Mouse (Mus musculus) MEL (cell line): ENCODE measurements around the gene Ryr3. TPM values are rescaled to one million over a fixed set of nuclear protein-coding genes. Genes with fewer than 3 reads are reported as not detected.

Experiments used
- DNase-seq: peaks from one replicate; pipeline ENCODE4 v3.0.0; 2011; ENCODE audit warnings: low read depth, low spot score
- H3K27ac ChIP-seq: 2 replicates; pipeline ENCODE4 v1.5.1; 2012; ENCODE audit warnings: low read depth, mild to moderate bottlenecking, control low read depth, low read length, moderate library complexity; ENCODE audit not compliant: control insufficient read depth
- H3K27me3 ChIP-seq, 2 experiments: fragments of 150-350 bp in 1 of 2; sonication (generic) in 1 of 2; 2 replicates each; pipeline ENCODE4 v1.6.1; 2012; ENCODE audit warnings: low read length in 2 of 2, mild to moderate bottlenecking in 2 of 2, improper control_type of control experiment in 1 of 2, moderate library complexity in 1 of 2; ENCODE audit not compliant: insufficient read depth in 2 of 2, control insufficient read depth in 1 of 2
- H3K36me3 ChIP-seq, 2 experiments: 2 replicates each; pipeline ENCODE4 v1.6.1; 2012 to 2014; ENCODE audit warnings: low read length in 2 of 2, improper control_type of control experiment in 1 of 2, inconsistent platforms in 1 of 2, mild to moderate bottlenecking in 1 of 2; ENCODE audit not compliant: insufficient read depth in 2 of 2, control insufficient read depth in 1 of 2
- H3K4me1 ChIP-seq, 2 experiments: fragments of 150-350 bp in 1 of 2; sonication (generic) in 1 of 2; 2 replicates each; pipeline ENCODE4 v1.6.1; 2012; ENCODE audit warnings: low read length in 2 of 2, improper control_type of control experiment in 1 of 2, mild to moderate bottlenecking in 1 of 2; ENCODE audit not compliant: insufficient read depth in 2 of 2, control insufficient read depth in 1 of 2
- H3K4me3 ChIP-seq, 2 experiments: fragments of 150-350 bp in 1 of 2; sonication (generic) in 1 of 2; 2 replicates each; pipeline ENCODE4 v1.5.1; 2012; ENCODE audit warnings: low read depth in 2 of 2, low read length in 2 of 2, mild to moderate bottlenecking in 2 of 2, moderate library complexity in 2 of 2, control low read depth in 1 of 2, improper control_type of control experiment in 1 of 2; ENCODE audit not compliant: control insufficient read depth in 1 of 2, insufficient read depth in 1 of 2
- H3K79me2 ChIP-seq: 2 replicates; pipeline ENCODE4 v1.6.1; 2012; ENCODE audit warnings: mild to moderate bottlenecking, low read length, moderate library complexity; ENCODE audit not compliant: control insufficient read depth, poor library complexity, insufficient read depth
- H3K9ac ChIP-seq: 2 replicates; pipeline ENCODE4 v1.6.1; 2012; ENCODE audit warnings: low read depth, mild to moderate bottlenecking, control low read depth, low read length, moderate library complexity; ENCODE audit not compliant: control insufficient read depth, poor library complexity, severe bottlenecking
- H3K9me3 ChIP-seq: fragments of 150-350 bp; sonication (generic); replicated peaks from 2 replicates; pipeline ENCODE4 v1.6.1; 2012; ENCODE audit warnings: mild to moderate bottlenecking, low read length, improper control_type of control experiment, moderate library complexity; ENCODE audit not compliant: insufficient read depth
- BHLHE40 ChIP-seq: IDR thresholded peaks from 2 replicates; pipeline ENCODE4 v1.6.1; 2012; ENCODE audit warnings: low read depth, mild to moderate bottlenecking, inconsistent platforms, low read length, improper control_type of control experiment, borderline replicate concordance
- CHD1 ChIP-seq: IDR thresholded peaks from 2 replicates; pipeline ENCODE4 v1.6.1; 2012; ENCODE audit warnings: low read depth, mild to moderate bottlenecking, inconsistent platforms, low read length, improper control_type of control experiment
- CHD2 ChIP-seq: IDR thresholded peaks from 2 replicates; pipeline ENCODE4 v1.6.1; 2011; ENCODE audit warnings: low read length, improper control_type of control experiment
- CTCF ChIP-seq, 3 experiments: IDR thresholded peaks in 2 of 3; conservative IDR thresholded peaks in 1 of 3; 2 replicates each; pipeline ENCODE4 v1.5.1; 2011 to 2012; ENCODE audit warnings: low read length in 3 of 3, low read depth in 2 of 3, mild to moderate bottlenecking in 2 of 3, improper control_type of control experiment in 1 of 3, inconsistent platforms in 1 of 3, mixed read lengths in 1 of 3, moderate library complexity in 1 of 3; ENCODE audit not compliant: control insufficient read depth in 1 of 3, insufficient read depth in 1 of 3, poor library complexity in 1 of 3, severe bottlenecking in 1 of 3
- E2F4 ChIP-seq: IDR thresholded peaks from 2 replicates; pipeline ENCODE4 v1.6.1; 2011; ENCODE audit warnings: low read depth, low read length, improper control_type of control experiment, borderline replicate concordance
- ELF1 ChIP-seq: IDR thresholded peaks from 2 replicates; pipeline ENCODE4 v1.6.1; 2014; ENCODE audit warnings: low read depth, mild to moderate bottlenecking, inconsistent platforms, low read length, improper control_type of control experiment, moderate library complexity
- ETS1 ChIP-seq: IDR thresholded peaks from 2 replicates; pipeline ENCODE4 v1.6.1; 2012; ENCODE audit warnings: low read depth, mild to moderate bottlenecking, inconsistent platforms, low read length, improper control_type of control experiment, moderate library complexity
- GABPA ChIP-seq: IDR thresholded peaks from 2 replicates; pipeline ENCODE4 v1.6.1; 2012; ENCODE audit warnings: low read depth, mild to moderate bottlenecking, inconsistent platforms, low read length, improper control_type of control experiment, moderate library complexity
- HCFC1 ChIP-seq: IDR thresholded peaks from 2 replicates; pipeline ENCODE4 v1.6.1; 2012; ENCODE audit warnings: low read depth, mild to moderate bottlenecking, inconsistent platforms, low read length, improper control_type of control experiment, moderate library complexity
- JUND ChIP-seq: IDR thresholded peaks from 2 replicates; pipeline ENCODE4 v1.6.1; 2011; ENCODE audit warnings: low read depth, mild to moderate bottlenecking, improper control_type of control experiment, low read length
- MAX ChIP-seq: IDR thresholded peaks from 2 replicates; pipeline ENCODE4 v1.6.1; 2011; ENCODE audit warnings: low read length, improper control_type of control experiment
- MAZ ChIP-seq: IDR thresholded peaks from 2 replicates; pipeline ENCODE4 v1.6.1; 2012; ENCODE audit warnings: low read depth, mild to moderate bottlenecking, inconsistent platforms, low read length, improper control_type of control experiment
- MEF2A ChIP-seq: IDR thresholded peaks from 2 replicates; pipeline ENCODE4 v1.6.1; 2014; ENCODE audit warnings: low read depth, mild to moderate bottlenecking, inconsistent platforms, low read length, improper control_type of control experiment; ENCODE audit not compliant: poor library complexity, insufficient replicate concordance, severe bottlenecking; ENCODE audit errors: extremely low read depth
- MXI1 ChIP-seq: IDR thresholded peaks from 2 replicates; pipeline ENCODE4 v1.6.1; 2011; ENCODE audit warnings: mild to moderate bottlenecking, low read depth, low read length, improper control_type of control experiment
- MYB ChIP-seq: IDR thresholded peaks from 2 replicates; pipeline ENCODE4 v1.6.1; 2011; ENCODE audit warnings: mild to moderate bottlenecking, low read depth, low read length, improper control_type of control experiment
- MYC ChIP-seq: IDR thresholded peaks from 2 replicates; pipeline ENCODE4 v1.6.1; 2011; ENCODE audit warnings: low read depth, mild to moderate bottlenecking, low read length, improper control_type of control experiment, moderate library complexity
- NELFE ChIP-seq: IDR thresholded peaks from 2 replicates; pipeline ENCODE4 v1.6.1; 2011; ENCODE audit warnings: low read depth, low read length, improper control_type of control experiment
- NRF1 ChIP-seq: IDR thresholded peaks from 2 replicates; pipeline ENCODE4 v1.6.1; 2014; ENCODE audit warnings: low read depth, mild to moderate bottlenecking, inconsistent platforms, low read length, improper control_type of control experiment, moderate library complexity; ENCODE audit not compliant: poor library complexity, insufficient read depth, severe bottlenecking
- RAD21 ChIP-seq: IDR thresholded peaks from 2 replicates; pipeline ENCODE4 v1.6.1; 2011; ENCODE audit warnings: mild to moderate bottlenecking, low read depth, low read length, improper control_type of control experiment
- RCOR1 ChIP-seq: IDR thresholded peaks from 2 replicates; pipeline ENCODE4 v1.6.1; 2012; ENCODE audit warnings: low read depth, mild to moderate bottlenecking, inconsistent platforms, low read length, improper control_type of control experiment
- SIN3A ChIP-seq: IDR thresholded peaks from 2 replicates; pipeline ENCODE4 v1.6.1; 2012; ENCODE audit warnings: low read length, improper control_type of control experiment, inconsistent platforms
- SMC3 ChIP-seq: IDR thresholded peaks from 2 replicates; pipeline ENCODE4 v1.6.1; 2011; ENCODE audit warnings: low read depth, low read length, improper control_type of control experiment
- TAL1 ChIP-seq: IDR thresholded peaks from 2 replicates; pipeline ENCODE4 v1.6.1; 2012; ENCODE audit warnings: mild to moderate bottlenecking, inconsistent platforms, low read length, moderate library complexity, mixed read lengths
- TBP ChIP-seq: IDR thresholded peaks from 2 replicates; pipeline ENCODE4 v1.8.0; 2011; ENCODE audit warnings: low read depth, low read length, improper control_type of control experiment
- TCF12 ChIP-seq: IDR thresholded peaks from 2 replicates; pipeline ENCODE4 v1.6.1; 2014; ENCODE audit warnings: low read depth, mild to moderate bottlenecking, inconsistent platforms, low read length, improper control_type of control experiment, moderate library complexity
- UBTF ChIP-seq: IDR thresholded peaks from 2 replicates; pipeline ENCODE4 v1.6.1; 2012; ENCODE audit warnings: low read depth, mild to moderate bottlenecking, inconsistent platforms, low read length, improper control_type of control experiment, moderate library complexity, borderline replicate concordance; ENCODE audit not compliant: insufficient read depth
- USF2 ChIP-seq, 2 experiments: IDR thresholded peaks; 2 replicates each; pipeline ENCODE4 v1.6.1; 2011 to 2012; ENCODE audit warnings: improper control_type of control experiment in 2 of 2, low read length in 2 of 2, borderline replicate concordance in 1 of 2, inconsistent platforms in 1 of 2, low read depth in 1 of 2, mild to moderate bottlenecking in 1 of 2; ENCODE audit not compliant: insufficient read depth in 1 of 2
- ZC3H11A ChIP-seq: IDR thresholded peaks from 2 replicates; pipeline ENCODE4 v1.6.1; 2012; ENCODE audit warnings: low read depth, mild to moderate bottlenecking, inconsistent platforms, low read length, improper control_type of control experiment
- ZKSCAN1 ChIP-seq: IDR thresholded peaks from 2 replicates; pipeline ENCODE4 v1.6.1; 2012; ENCODE audit warnings: low read depth, mild to moderate bottlenecking, inconsistent platforms, low read length, improper control_type of control experiment, moderate library complexity
- ZMIZ1 ChIP-seq: IDR thresholded peaks from 2 replicates; pipeline ENCODE4 v1.6.1; 2012; ENCODE audit warnings: low read depth, mild to moderate bottlenecking, inconsistent platforms, low read length, improper control_type of control experiment, moderate library complexity
- polyA plus RNA-seq, 2 experiments: library from polyadenylated mRNA; stranded (reverse) in 1 of 2; unstranded in 1 of 2; fragments of >175 nt in 1 of 2; fragments of >200 nt in 1 of 2; gene quantifications; 2 replicates each; pipeline versions ENCODE4 v1.2.1 to v1.2.4; 2012; ENCODE audit warnings: low replicate concordance in 2 of 2, low read depth in 1 of 2; ENCODE audit not compliant: insufficient read length in 2 of 2, insufficient read depth in 1 of 2, missing spikeins in 1 of 2
- total RNA-seq: library from RNA; depleted of rRNA; stranded (reverse); fragments of 300-350 nt; gene quantifications from 2 replicates; pipeline ENCODE4 v1.2.3, GENCODE M21; 2012

Gene Ryr3
- total and polyA plus RNA-seq, 3 experiments, result 0.04 TPM; not detected in 2

GRCm38 (mm10) chr2:113058116-113058515 lies 158.8 kb downstream of the Ryr3 start:
- TF ChIP-seq JUND (no peak), BHLHE40 (no peak), CHD2 (no peak), ETS1 (no peak), TCF12 (no peak), CTCF (IDR thresholded peaks at IDR 0.05 in 2 of 3, conservative IDR thresholded peaks at IDR 0.05 in 1 of 3; ENCODE audit: control insufficient read depth in 1 of 3, insufficient read depth in 1 of 3, low read depth in 2 of 3, low read length in 3 of 3, poor library complexity in 1 of 3, severe bottlenecking in 1 of 3) (no peak), RCOR1 (no peak), SMC3 (no peak), MAZ (no peak), MYC (no peak), MXI1 (no peak), NRF1 (no peak), TBP (no peak), USF2 (IDR thresholded peaks at IDR 0.05; ENCODE audit: borderline replicate concordance in 1 of 2, insufficient read depth in 1 of 2, low read depth in 1 of 2, low read length in 2 of 2) (no peak), ELF1 (no peak), E2F4 (no peak), ZKSCAN1 (no peak), ZC3H11A (no peak), HCFC1 (no peak), MEF2A (no peak)
- Histone ChIP-seq H3K9ac (no peak overlapping the region), H3K27ac (no peak overlapping the region), H3K4me3 (no peak overlapping the region), H3K27me3 (no peaks in the 10 kb centered on the region), H3K36me3 (no peaks in the 10 kb centered on the region), H3K79me2 (no peaks in the 10 kb centered on the region), H3K9me3 (no peaks in the 10 kb centered on the region), H3K4me1 (no peaks in the 10 kb centered on the region)
- no peak for DNase-seq

DNA sequence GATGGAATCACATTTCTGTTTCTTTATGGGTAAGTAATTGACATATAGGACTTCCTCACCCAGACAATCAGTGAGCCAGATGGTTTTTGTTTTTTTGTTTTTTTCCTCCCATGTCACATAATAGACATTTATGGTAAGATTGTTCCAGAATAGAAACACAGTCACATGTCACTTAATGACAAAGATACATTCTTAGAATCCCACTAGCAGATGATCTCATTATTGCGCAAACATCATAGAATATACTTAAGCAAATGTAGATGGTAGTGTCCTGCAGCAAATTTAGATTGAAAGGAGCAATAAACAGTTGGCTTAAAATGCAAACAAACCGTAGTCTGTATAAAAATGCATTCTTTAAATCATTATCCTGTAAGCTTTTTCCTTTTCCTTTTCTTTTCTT lies 161.3 kb downstream of the Ryr3 start:
- no peak for DNase-seq
- H3K27ac ChIP-seq, result no peak overlapping the region
- no peaks in the 10 kb centered on the region for H3K36me3 ChIP-seq
- no peaks in the 10 kb centered on the region for H3K27me3 ChIP-seq
- TF ChIP-seq CHD1 (no peak), TAL1 (no peak), MAX (no peak), TBP (no peak), UBTF (no peak), JUND (no peak), ZC3H11A (no peak), CHD2 (no peak), SIN3A (no peak), GABPA (no peak), BHLHE40 (no peak), NELFE (no peak), ZMIZ1 (no peak), MYB (no peak), SMC3 (no peak), ETS1 (no peak), RAD21 (no peak), TCF12 (no peak), MXI1 (no peak)
- H3K4me3 ChIP-seq, result no peak overlapping the region
- no peaks in the 10 kb centered on the region for H3K9me3 ChIP-seq
- no peak overlapping the region for H3K9ac ChIP-seq
- no peaks in the 10 kb centered on the region for H3K4me1 ChIP-seq
- no peaks in the 10 kb centered on the region for H3K79me2 ChIP-seq
